Mouse (Mus musculus): ENCODE data around the gene Ccng2.

Ccng2 gene

DNA sequence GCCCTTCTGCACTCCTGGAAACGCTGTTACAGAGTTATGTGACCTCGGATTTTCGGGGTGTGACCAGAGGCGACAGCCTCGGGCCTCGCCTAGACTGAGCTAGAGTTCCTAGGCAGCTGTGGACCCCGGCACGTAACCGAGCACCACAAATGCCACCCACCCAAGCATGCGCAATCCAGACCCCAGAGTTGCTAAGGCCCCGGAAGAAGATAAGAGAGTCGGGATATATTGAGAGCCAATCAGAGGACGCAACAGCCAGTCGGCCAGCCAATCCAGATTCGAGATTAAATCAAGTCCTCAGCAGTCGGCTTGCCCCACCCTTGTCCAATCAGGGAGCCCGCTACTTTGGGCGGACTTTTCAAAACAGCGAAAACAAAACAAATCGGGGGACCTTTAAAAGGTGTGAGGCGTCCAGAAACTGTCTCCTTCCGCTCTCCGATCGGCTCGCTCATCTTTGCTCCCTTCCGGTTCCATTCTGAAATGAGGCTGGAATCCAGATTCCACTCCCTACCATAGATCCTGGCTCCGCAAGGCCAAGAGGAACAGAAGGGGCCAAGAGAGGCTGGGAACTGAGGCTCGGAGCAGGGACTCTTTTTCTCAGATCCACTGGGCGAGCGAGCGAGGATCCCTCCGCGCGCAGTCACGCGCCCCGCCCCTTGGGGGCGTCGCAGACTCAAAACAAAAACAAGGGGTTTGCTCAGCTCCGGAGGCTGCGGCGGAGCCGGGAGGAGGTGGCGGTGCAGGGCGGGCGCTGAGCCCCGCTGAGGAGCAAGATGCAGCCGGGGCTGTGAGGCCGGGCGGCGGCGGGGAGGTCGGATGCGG lies at the start of gene Ccng2:
Gene Ccng2, plus strand, starts transcription at position 375 of the 822 bp plus-strand sequence.
- ATAC-seq (ENCODE audit: insufficient number of reproducible peaks, low FRiP score, low TSS enrichment) = peak; percentile 96

DNA sequence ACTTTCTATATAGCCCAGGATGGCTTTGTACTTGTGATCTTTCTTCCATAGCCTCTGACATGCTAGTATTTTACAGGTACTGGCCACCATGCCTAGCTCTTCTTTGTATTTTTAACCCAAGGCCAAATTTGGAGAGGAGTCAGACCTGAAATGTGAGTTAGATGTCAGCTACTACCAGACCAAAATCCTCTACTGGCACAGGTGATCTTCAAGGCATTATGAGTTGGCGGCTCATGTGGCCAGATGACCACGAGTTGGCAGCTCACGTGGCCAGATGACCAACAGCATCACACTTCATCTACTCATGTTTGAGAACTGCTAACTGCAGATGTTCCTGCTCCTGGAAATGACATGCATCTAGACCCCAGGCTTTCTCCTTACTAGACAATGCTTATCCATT lies 48.7 kb upstream of the Ccng2 start:
- no peak for ATAC-seq (ENCODE audit: insufficient number of reproducible peaks, low FRiP score, low TSS enrichment)

DNA sequence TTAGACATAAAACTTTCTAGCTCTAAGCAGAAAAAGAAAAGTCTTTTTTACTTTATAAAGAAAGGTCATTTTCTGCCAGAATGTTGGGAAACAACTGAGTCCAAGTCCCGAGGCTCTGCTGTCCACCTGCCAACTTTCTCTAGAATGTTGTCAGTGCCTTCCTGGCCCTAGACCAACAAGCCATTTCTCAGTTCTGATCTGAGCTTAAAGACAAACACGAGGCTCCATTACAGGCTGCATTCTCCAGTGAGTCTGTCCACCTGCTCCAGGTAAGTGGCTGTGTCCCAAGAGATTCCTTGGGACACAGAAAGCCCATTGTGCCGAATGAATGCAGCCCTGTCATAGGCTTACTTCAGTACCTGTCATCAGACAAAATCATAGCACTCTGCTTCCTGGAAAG lies 45.4 kb upstream of the Ccng2 start:
- ATAC-seq (ENCODE audit: insufficient number of reproducible peaks, low FRiP score, low TSS enrichment) = peak; percentile 36; the same call in 1 of the 2 replicates

DNA sequence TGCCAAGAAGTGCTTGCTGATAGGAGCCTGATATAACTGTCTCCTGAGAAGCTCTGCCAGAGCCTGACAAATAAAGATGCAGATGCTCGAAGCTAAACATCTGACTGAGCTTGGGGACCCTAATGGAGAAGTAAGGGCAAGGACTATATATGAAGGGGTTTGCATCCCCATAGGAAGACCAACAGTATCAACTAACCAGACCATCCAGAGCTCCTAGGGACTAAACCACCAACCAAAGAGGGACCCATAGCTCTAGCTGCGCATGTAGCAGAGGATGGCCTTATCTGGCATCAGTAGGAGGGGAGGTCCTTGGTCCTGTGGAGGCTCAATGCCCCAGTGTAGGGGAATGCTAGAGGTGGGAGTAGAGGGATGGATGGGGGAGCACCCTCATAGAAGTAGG lies 42.5 kb upstream of the Ccng2 start:
- ATAC-seq (ENCODE audit: insufficient number of reproducible peaks, low FRiP score, low TSS enrichment) = no peak

DNA sequence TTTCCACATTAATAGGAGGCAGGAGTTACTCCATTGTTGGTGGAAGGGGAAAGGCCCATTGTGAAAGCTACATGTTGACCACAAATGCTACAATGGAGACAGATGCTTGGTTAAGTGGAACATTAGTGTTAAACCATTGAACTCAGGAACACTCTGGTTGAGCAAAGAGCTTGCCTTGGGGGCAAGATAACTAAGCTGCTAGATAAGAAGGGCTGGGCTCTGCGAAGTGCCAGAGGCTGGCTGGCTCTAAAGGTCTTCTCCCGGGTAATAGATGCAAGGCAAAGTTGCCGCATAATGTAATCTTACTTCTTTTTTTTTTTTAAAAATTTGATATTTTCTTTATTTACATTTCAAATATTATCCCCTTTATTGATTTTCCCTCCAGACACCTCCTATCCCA lies 39.9 kb upstream of the Ccng2 start:
- ATAC-seq (ENCODE audit: insufficient number of reproducible peaks, low FRiP score, low TSS enrichment) = no peak

DNA sequence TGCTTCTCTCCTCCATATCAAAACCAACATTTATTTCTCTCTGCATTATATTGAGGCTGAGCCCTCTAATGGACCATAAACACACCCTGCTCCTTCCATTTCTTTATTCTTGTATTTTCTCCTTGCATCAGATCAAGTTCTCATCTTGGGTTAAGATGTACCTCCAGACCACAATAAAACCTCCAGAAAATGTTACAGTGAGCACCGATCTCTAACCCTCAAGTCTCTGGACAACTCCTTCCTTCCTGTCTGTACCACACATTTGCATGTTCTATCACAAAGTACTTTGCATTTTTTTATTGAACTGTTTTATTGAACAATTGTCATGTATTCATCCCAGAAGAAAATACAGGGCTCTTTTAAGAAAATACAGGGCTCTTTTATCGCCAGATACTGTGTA lies 37.5 kb upstream of the Ccng2 start:
- no peak for ATAC-seq (ENCODE audit: insufficient number of reproducible peaks, low FRiP score, low TSS enrichment)

DNA sequence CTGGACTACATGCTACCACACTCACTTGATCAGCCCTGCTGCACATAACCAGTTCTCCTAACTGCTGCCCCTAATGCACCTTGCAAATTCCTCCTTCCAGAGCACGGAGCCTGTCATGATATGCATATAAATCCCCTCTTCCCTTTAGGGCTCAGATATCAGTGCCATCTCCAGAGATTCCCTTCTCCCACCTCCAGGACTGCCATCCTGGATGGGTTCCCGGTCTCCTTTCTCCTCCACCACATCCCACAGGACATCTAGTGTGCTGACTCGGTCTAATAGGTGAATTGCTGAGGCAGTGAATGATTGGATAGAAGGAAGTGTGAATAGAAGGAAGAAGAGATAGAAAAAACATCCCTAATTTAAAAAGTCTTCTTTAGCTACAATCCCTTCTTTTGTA lies 35.3 kb upstream of the Ccng2 start:
- ATAC-seq (ENCODE audit: insufficient number of reproducible peaks, low FRiP score, low TSS enrichment) = no peak

DNA sequence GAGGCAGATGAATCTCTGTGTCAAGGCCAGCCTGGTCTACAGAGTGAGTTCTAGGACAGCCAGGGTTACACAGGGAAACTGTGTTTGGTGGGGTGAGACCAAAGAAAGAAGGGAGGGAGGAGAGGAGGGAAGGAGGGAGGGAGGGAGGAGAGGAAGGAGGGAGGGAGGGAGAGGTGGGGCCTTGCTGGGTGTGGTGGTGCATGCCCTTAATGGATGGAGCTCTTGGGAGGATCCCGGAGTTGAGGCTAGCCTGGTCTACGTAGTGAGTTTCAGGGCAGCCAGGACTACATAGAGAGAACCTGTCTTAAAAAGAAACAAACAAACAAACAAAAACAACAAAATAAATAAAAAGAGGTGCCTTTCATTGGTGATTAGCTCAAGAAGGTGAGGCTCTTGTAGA lies 34.2 kb upstream of the Ccng2 start:
- no peak for ATAC-seq (ENCODE audit: insufficient number of reproducible peaks, low FRiP score, low TSS enrichment)

DNA sequence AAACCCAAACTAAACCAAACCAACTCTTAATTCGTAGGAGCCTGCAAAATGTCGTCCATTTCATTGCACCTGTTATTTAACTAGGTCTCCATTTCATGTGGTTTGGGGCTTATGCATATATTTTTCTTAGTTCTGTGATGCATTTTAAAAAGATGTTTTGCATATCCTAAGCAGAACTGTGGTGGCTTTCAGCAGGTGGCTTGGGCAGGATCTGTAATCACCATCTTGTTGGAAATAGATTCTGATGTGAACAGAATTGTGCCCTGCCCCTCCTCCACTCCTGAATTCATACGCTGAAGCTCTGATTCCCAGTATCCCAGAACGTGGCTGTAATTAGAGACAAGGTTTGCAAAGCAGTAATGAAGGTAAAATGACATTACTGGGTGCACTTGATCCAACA lies 32.9 kb upstream of the Ccng2 start:
- no peak for ATAC-seq (ENCODE audit: insufficient number of reproducible peaks, low FRiP score, low TSS enrichment)

DNA sequence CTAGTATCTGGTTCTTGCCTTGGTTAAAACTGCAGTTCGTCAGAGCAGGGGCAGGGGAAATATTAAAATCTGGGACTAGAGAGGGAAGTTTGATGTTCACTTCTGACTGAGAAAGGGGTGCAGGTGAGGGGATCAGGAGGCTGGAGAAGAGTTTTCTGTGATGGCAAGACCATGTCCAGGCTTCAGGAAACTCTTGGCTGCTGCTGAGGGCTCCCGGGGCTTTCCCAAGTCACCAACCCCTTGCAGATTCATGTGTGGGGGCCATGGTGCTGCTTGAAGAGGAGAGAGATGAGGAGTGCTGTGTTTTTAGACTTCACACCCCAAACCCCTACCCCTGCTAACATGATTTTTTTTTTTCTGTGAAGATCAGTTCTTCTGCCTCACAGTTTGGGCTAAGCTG lies 32.5 kb upstream of the Ccng2 start:
- ATAC-seq (ENCODE audit: insufficient number of reproducible peaks, low FRiP score, low TSS enrichment) = no peak

DNA sequence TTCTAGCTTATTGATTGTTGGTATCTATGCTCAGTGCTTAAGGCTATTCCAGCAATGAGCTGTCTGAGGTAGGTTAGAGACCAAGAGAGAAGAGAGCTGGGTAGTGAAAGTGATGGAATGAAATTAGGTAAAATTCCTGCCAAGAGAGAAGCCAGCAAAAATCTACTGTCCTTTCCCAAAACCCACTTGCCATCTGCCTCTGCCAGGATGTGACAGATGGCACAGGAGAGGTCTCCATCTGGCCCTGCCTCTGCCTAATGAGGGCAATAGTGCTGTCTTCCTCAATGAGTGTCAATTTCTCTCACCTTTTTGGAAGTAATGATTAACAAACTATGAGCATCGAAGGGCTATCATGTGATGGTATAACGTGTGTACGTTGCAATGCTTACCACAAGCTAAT lies 31.2 kb upstream of the Ccng2 start:
- ATAC-seq (ENCODE audit: insufficient number of reproducible peaks, low FRiP score, low TSS enrichment) = peak; percentile 93

DNA sequence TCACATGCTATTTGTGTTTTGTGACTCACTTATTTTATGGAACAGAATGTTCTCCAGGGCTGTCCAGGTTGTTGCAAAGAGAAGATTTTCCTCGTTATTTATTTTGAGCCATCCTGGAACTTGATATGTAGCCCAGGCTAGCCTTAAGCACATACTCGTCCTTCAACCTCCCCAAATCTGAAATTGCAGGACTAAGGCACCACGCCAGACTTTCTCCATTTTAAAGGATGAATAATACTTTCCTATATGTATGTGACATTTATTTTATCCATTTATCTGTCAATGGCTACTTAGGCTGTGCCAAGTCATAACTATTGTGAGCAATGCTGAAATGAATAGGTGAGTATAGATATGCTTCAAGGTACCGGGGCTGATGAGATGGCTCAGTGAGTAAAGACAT lies 30.5 kb upstream of the Ccng2 start:
- ATAC-seq (ENCODE audit: insufficient number of reproducible peaks, low FRiP score, low TSS enrichment) = no peak

DNA sequence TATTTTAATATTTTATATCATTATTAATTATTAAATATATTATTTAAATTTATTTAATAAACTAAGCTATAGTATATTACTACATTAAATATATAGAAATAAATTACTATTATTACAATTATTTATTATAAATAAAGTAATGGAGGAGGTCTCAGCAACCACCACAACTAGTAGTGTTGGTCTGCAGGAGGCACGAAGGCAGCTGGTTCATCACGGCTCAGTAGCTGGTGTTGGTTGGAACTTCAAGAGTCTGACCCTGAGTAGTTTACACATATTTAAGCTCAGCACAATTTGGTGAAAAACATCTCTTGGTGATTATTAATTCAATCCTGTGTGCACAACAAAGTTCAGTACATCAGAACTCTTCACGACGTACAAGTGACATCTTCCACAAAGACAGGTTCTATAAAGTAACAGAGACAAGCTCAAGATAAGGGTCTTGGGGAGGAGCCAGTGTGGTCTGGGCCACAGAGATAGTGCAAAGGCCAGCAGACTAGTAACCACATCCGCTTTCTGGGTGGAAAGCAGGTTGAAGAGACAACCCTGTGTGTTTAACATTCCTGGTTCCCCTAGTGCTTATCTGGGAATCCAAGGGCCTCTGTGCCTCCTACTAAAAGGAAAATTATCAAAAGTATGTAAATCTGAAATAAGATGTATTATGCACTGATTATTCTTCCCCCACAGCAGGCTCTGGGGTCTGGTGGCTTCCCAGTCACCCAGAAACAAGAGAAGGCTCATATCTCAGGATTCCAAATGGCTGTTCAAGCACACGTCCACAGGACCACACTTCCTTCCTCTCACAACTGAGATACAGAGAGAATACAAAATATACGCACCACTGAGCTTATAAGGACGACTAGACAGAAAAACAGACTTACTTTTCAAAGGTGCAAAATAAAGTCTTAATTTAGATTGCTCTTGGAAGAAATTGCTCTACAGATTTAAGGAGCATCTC lies 27.2 kb upstream of the Ccng2 start:
- ATAC-seq (ENCODE audit: insufficient number of reproducible peaks, low FRiP score, low TSS enrichment) = no peak

DNA sequence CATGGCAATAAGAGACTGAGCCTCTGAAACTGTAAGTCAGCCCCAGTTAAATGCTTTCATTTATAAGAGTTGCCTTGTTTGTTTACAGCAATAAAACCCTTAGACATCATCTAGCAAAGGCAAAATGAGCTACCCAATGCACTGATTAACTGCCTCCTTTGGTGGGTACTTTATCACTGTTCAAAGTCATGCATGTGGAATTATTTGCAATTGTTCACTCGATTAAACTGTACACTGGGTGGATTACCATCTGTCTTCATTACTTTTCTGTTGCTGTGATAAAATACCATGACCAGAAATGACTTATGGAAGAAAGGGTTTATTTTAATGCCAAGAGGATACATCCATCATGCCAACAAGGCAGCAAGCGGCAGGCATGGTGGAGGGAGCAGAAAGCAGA lies 21.8 kb upstream of the Ccng2 start:
- no peak for ATAC-seq (ENCODE audit: insufficient number of reproducible peaks, low FRiP score, low TSS enrichment)

DNA sequence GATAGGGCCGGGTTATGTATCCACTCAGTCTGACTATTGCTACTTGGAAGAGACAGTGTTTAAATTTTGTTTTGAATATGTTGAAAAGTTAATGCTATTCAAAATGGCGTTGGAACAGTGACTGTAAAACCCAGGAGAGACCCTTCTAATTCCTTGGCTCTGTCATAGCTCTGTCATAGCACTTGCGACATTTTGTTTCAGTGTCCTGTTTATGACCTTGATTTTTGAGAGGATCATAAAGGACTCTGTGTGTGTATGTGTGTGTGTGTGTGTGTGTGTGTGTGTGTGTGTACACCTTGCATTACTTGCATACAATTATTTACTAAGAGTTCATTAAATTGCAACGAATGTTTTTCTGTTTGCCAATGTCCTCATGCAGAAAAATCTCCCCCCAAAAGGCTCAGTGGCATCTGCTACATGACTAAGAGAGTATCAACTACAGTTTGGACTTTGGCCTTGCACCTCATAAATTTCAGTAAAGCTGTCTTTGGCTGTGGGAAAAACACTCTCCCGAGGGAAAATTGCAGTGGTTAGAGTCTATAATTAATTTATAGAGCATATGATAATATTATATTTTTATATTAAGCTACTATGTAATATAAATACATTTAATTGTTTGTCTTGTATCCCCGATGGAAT lies 17.0 kb upstream of the Ccng2 start:
- ATAC-seq (ENCODE audit: insufficient number of reproducible peaks, low FRiP score, low TSS enrichment) = no peak

DNA sequence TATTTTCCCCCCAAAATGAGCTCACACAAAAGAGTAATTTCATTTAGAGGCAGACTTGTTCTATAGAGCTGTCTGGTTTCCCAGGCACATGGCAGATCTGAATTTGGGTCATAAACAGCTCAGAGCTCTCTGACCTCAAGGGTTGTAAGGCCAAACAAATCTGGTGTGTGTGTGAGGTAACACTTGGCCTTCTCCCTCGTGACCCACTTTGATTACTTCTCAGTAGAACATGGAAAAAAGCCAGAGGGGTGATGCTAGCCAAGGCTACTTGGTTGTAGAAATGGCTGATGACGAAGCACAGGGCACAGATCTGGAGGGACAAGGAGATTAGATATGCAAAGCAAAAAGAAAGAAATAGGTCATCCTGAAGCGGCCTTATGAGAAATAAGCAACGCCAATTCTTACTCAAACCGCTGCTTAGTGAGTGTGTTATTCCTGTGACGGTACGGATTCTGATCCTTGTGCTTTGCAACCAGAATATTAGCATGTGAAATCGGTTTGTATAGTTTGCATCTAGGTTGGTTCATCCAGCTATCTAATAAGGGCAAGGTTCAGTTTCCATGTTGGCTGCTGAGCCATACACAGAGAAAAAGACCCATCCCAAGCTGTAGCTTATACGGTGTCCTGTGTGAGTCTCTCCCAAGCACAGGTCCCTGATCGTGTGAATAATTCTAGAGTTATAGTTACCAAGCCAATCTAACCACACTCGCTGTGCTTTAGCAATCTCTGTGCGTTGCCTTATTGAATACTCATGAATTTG lies 15.9 kb upstream of the Ccng2 start:
- ATAC-seq (ENCODE audit: insufficient number of reproducible peaks, low FRiP score, low TSS enrichment) = peak; percentile 84

DNA sequence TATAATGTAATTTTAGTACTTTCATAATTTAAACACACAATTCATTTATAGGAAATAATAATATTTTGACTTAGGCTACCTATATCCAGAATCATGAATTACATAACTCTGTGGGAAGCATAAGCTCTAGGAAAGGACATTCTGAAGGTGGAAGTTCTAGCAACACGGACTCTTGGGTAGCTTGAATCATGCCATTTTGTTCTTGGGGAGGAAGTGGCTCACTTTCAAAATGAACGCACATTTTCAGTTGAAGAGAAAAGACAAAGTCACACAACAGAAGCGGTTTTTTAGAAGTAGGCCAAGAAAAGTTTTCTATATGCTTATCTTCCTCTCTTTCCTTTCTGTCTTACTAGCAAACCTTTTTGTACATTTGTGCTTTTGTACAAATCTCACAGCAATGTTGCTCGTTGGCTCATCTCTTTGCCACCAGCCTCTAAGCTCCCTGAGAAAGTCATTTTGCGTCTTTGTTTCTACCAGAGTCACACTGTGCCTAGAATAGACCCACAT lies 11.2 kb upstream of the Ccng2 start:
- no peak for ATAC-seq (ENCODE audit: insufficient number of reproducible peaks, low FRiP score, low TSS enrichment)

DNA sequence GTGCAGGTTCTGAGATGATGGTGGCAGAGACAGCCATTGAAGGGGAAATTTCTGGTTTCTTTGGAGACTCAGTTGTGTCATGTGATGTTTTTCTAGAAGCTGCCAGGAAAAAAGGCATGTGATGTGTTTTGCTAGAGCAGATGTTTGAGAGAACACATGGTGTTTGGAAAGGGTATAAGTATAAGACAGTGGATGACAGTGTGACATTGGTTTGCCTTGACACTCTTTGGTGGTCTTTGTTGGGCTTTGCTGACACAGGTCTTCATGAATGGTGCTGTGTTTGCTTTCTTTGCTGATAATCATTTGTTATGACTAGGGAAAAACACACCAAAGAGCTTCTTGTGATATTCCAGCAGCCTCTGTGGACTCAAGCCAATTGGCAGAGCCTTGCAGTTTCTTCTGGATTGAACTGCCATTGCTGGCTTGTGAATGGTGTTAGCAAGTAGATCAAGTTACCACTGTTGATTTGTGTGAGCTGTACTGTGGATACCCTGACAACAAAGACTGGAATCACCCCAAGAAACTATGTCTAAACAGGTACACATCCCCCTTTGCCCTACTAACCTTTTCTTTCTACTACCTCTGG lies 10.1 kb upstream of the Ccng2 start:
- ATAC-seq (ENCODE audit: insufficient number of reproducible peaks, low FRiP score, low TSS enrichment) = no peak

DNA sequence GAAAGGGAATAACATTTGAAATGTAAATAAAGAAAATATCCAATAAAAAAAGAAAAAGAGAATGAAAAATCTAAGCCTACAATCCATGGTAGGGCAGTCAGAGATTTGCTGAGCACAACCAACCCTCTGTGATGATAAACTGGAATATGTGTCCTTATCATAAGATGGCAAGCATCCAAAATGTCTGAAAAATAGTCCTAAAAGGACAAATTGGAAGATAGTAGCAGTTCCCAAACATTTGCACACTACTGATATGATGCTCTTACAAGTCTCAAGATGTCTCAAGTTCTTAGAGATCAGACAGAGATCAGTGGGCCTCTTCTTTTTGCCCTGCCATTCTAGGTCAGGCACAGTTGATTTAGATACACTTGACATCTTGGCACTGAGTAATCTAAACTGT lies 7.7 kb upstream of the Ccng2 start:
- ATAC-seq (ENCODE audit: insufficient number of reproducible peaks, low FRiP score, low TSS enrichment) = no peak

DNA sequence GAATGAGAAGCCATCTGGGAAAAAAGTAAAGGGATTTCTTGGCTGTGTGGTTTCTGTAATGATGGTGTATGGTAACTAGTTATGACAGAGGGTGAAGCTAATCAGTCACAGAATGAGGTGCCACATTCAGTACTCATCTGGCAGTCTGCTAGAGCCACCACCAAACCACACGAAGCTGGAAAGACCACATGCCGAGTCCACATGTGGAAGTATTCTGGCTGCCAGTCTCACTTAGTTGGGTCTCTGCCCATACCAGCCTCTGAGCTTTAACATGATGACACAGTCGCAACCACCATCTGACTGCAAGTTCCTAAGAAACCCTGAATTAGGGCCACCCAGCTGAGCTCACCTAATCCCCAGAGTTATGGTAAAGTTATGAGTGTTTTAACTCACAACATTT lies 6.1 kb upstream of the Ccng2 start:
- ATAC-seq (ENCODE audit: insufficient number of reproducible peaks, low FRiP score, low TSS enrichment) = no peak
